Mouse (Mus musculus) stomach, postnatal 0 days (tissue): ENCODE measurements at regions not wholly inside any gene's neighbourhood (a gene's known extent, or its start where the extent isn't known, plus 50 kb on each side); places are given as distances from the start of the nearest gene placed in this dataset.

ENCODE experiments used
- CTCF ChIP-seq: IDR thresholded peaks from 2 replicates; pipeline ENCODE4 v1.5.1; 2016; ENCODE audit warnings: antibody characterized with exemption, low read depth, mild to moderate bottlenecking, moderate library complexity
- EP300 ChIP-seq: optimal IDR thresholded peaks from 2 replicates; pipeline ENCODE3; 2016; ENCODE audit warnings: antibody characterized with exemption

- no peak for TF ChIP-seq CTCF
- TF ChIP-seq EP300, result no peak
Observed at GRCm38 (mm10) chr3:62228156-62228555, 110.0 kb upstream of the Arhgef26 start.
